Comparison of ENCODE assay signal across 24 mouse cellular contexts in the genomic region with DNA sequence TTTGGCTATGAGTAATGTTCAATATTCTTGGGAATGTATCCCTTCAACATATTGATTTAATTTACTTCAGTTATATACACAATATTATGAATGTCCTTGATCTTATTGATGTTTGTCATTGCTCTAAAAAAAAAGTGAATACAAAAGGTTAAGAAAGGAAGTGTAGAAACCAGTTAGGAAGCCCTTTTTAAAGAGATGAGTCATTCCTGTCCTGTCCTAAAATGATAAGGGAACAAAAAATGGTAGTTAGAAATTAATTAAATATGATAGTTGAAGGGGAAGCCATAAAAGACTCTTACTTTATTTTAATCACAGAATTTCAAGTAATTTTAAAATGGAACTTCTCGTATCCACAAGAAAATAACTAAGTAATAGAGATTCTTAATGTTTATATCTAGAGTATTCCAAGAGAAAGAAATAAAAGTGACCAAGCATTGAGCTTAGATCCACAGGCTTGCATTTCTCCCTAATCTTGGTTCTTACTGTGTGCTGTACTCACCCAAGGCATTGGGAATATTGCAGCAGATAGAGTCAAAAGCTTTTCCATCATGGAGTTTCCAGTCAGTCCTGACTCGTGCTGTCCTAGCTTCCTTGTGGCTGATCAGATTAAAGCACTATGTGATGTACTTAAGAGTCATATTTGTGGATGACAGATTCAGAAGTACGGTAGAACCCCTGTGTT.
"Had no signal": no experiment of that assay in that cellular context is flagged by ENCODE, and none has a peak within 500 bp of the region (broad histone marks: within the 10 kb centered on the region; RNA-seq: fewer than 3 reads in every experiment).

No protein-coding gene starts in this region.

- H3K27ac ChIP-seq: heart, adult 2 months; heart, embryonic 13.5 days; heart, embryonic 15.5 days; hindbrain, embryonic 13.5 days; hindbrain, embryonic 15.5 days; hindbrain, postnatal 0 days; kidney, embryonic 15.5 days; kidney, postnatal 0 days; left cerebral cortex, adult 2 months; limb, embryonic 13.5 days; limb, embryonic 15.5 days; liver, embryonic 12.5 days; liver, embryonic 14.5 days had no signal

- H3K4me3 ChIP-seq: heart, adult 2 months; heart, embryonic 13.5 days; heart, embryonic 15.5 days; hindbrain, embryonic 13.5 days; hindbrain, embryonic 15.5 days; kidney, embryonic 15.5 days; left cerebral cortex, adult 2 months; limb, embryonic 13.5 days; limb, embryonic 15.5 days; liver, embryonic 12.5 days had no signal

- H3K4me1 ChIP-seq: heart, embryonic 15.5 days; hindbrain, embryonic 13.5 days; hindbrain, embryonic 15.5 days; kidney, embryonic 15.5 days; liver, embryonic 12.5 days had no signal

- ATAC-seq: hindbrain, postnatal 0 days; intestine, embryonic 16.5 days; liver, embryonic 12.5 days had no signal

- H3K27me3 ChIP-seq: heart, embryonic 13.5 days; heart, embryonic 15.5 days; hindbrain, embryonic 13.5 days; hindbrain, embryonic 15.5 days; kidney, embryonic 15.5 days; limb, embryonic 13.5 days; limb, embryonic 15.5 days; liver, embryonic 12.5 days had no signal

- H3K9me3 ChIP-seq: heart, embryonic 13.5 days; heart, embryonic 15.5 days; hindbrain, embryonic 13.5 days; hindbrain, embryonic 15.5 days; kidney, embryonic 15.5 days; limb, embryonic 13.5 days; limb, embryonic 15.5 days; liver, embryonic 12.5 days had no signal

- H3K9ac ChIP-seq: heart, embryonic 13.5 days; heart, embryonic 15.5 days; hindbrain, embryonic 13.5 days; hindbrain, embryonic 15.5 days; kidney, embryonic 15.5 days; limb, embryonic 13.5 days; limb, embryonic 15.5 days; liver, embryonic 12.5 days; liver, embryonic 14.5 days had no signal

- H3K36me3 ChIP-seq: heart, embryonic 13.5 days; heart, embryonic 15.5 days; hindbrain, embryonic 13.5 days; hindbrain, embryonic 15.5 days; kidney, embryonic 15.5 days; limb, embryonic 13.5 days; limb, embryonic 15.5 days; liver, embryonic 12.5 days had no signal

- DNase-seq: gastrocnemius, postnatal 14 days; gastrocnemius, postnatal 36 days; heart, adult 11 months; heart, adult 2 months; heart, postnatal 14 days; heart, postnatal 36 days; kidney, adult 11 months; kidney, adult 2 months; kidney, adult 9 months; kidney, postnatal 14 days; kidney, postnatal 36 days had no signal
